Mouse (Mus musculus): ENCODE data around the gene Npat. TPM values are rescaled to one million over a fixed set of nuclear protein-coding genes. Genes with fewer than 3 reads are reported as not detected.

The Npat gene
- polyA plus RNA-seq, 1 experiment from 2014 or later: 24.8 TPM

GRCm38 (mm10) chr9:53572516-53573307 is 35.9 kb downstream of the Npat start:
- WGBS: 94% methylated on average over 7 of the region's 7 CpGs
- no peak overlapping the region for H3K27ac ChIP-seq (replicated peaks; ENCODE audit: low read depth, low read length)

GRCm38 (mm10) chr9:53575721-53576120 is 38.9 kb downstream of the Npat start:
- Histone ChIP-seq H3K36me3 (ENCODE audit: control insufficient read depth, insufficient read depth, low read length) (peaks cover 5% of the 10 kb centered on the region; the same call in 1 of the 2 replicates), H3K9me3 (ENCODE audit: control insufficient read depth, low read length) (no peaks in the 10 kb centered on the region), H3K4me2 (ENCODE audit: low read depth, severe bottlenecking) (no peak overlapping the region), H3K4me3 (ENCODE audit: low read depth, low read length) (no peak overlapping the region), H3K9ac (ENCODE audit: low read length) (no peak overlapping the region), H3K27ac (replicated peaks; ENCODE audit: low read depth, low read length) (no peak overlapping the region), H3K4me1 (ENCODE audit: control insufficient read depth, insufficient read depth, low read length) (no peaks in the 10 kb centered on the region), H3K27me3 (ENCODE audit: control insufficient read depth, insufficient read depth, low read length) (no peaks in the 10 kb centered on the region)
- 94% methylated on average over 5 of the region's 5 CpGs for WGBS
- DNase-seq (ENCODE audit: low spot score) (no peak), ATAC-seq (ENCODE audit: insufficient number of reproducible peaks, low FRiP score, low TSS enrichment, low read depth) (no peak)

More at GRCm38 (mm10) chr9:53572516-53573307, 35.9 kb downstream of the Npat start:
- Histone ChIP-seq H3K36me3 (ENCODE audit: control insufficient read depth, insufficient read depth, low read length) (peaks cover 10% of the 10 kb centered on the region; the same call in 1 of the 2 replicates), H3K9ac (ENCODE audit: low read length) (no peak overlapping the region), H3K4me3 (ENCODE audit: low read depth, low read length) (no peak overlapping the region), H3K27me3 (ENCODE audit: control insufficient read depth, insufficient read depth, low read length) (no peaks in the 10 kb centered on the region), H3K4me1 (ENCODE audit: control insufficient read depth, insufficient read depth, low read length) (no peaks in the 10 kb centered on the region), H3K4me2 (ENCODE audit: low read depth, severe bottlenecking) (no peak overlapping the region), H3K9me3 (ENCODE audit: control insufficient read depth, low read length) (no peaks in the 10 kb centered on the region)
- ATAC-seq (ENCODE audit: insufficient number of reproducible peaks, low FRiP score, low TSS enrichment, low read depth) (no peak), DNase-seq (ENCODE audit: low spot score) (no peak)

- WGBS: 88% methylated on average over 4 of the region's 4 CpGs
- Histone ChIP-seq H3K4me3 (ENCODE audit: low read depth, low read length) (no peak overlapping the region), H3K36me3 (ENCODE audit: control insufficient read depth, insufficient read depth, low read length) (peaks cover 5% of the 10 kb centered on the region; the same call in 1 of the 2 replicates), H3K9ac (ENCODE audit: low read length) (no peak overlapping the region), H3K9me3 (ENCODE audit: control insufficient read depth, low read length) (no peaks in the 10 kb centered on the region), H3K27ac (replicated peaks; ENCODE audit: low read depth, low read length) (no peak overlapping the region), H3K4me2 (ENCODE audit: low read depth, severe bottlenecking) (no peak overlapping the region), H3K4me1 (ENCODE audit: control insufficient read depth, insufficient read depth, low read length) (no peaks in the 10 kb centered on the region), H3K27me3 (ENCODE audit: control insufficient read depth, insufficient read depth, low read length) (no peaks in the 10 kb centered on the region)
- ATAC-seq (ENCODE audit: insufficient number of reproducible peaks, low FRiP score, low TSS enrichment, low read depth) (no peak), DNase-seq (ENCODE audit: low spot score) (no peak)
These were observed 45.0 kb downstream of the Npat start for GRCm38 (mm10) chr9:53581870-53582269.

GRCm38 (mm10) chr9:53594764-53595163 is 57.9 kb downstream of the Npat start:
- no peaks in the 10 kb centered on the region for H3K27me3 ChIP-seq (ENCODE audit: control insufficient read depth, insufficient read depth, low read length)
- DNase-seq (ENCODE audit: low spot score) (peak; percentile 81), ATAC-seq (ENCODE audit: insufficient number of reproducible peaks, low FRiP score, low TSS enrichment, low read depth) (no peak)
- H3K4me2 ChIP-seq (ENCODE audit: low read depth, severe bottlenecking): no peak overlapping the region
- H3K9ac ChIP-seq (ENCODE audit: low read length): no peak overlapping the region
- no peaks in the 10 kb centered on the region for H3K9me3 ChIP-seq (ENCODE audit: control insufficient read depth, low read length)
- H3K4me3 ChIP-seq (ENCODE audit: low read depth, low read length): no peak overlapping the region
- 11% methylated on average over 3 of the region's 3 CpGs for WGBS
- no peak overlapping the region for H3K27ac ChIP-seq (replicated peaks; ENCODE audit: low read depth, low read length)
- H3K36me3 ChIP-seq (ENCODE audit: control insufficient read depth, insufficient read depth, low read length): no peaks in the 10 kb centered on the region
- H3K4me1 ChIP-seq (ENCODE audit: control insufficient read depth, insufficient read depth, low read length): no peaks in the 10 kb centered on the region

GRCm38 (mm10) chr9:53596971-53597600 is 60.2 kb downstream of the Npat start:
- Histone ChIP-seq H3K4me3 (ENCODE audit: low read depth, low read length) (no peak overlapping the region), H3K9me3 (ENCODE audit: control insufficient read depth, low read length) (no peaks in the 10 kb centered on the region), H3K36me3 (ENCODE audit: control insufficient read depth, insufficient read depth, low read length) (no peaks in the 10 kb centered on the region), H3K4me2 (ENCODE audit: low read depth, severe bottlenecking) (no peak overlapping the region), H3K27ac (replicated peaks; ENCODE audit: low read depth, low read length) (no peak overlapping the region), H3K4me1 (ENCODE audit: control insufficient read depth, insufficient read depth, low read length) (no peaks in the 10 kb centered on the region), H3K9ac (ENCODE audit: low read length) (no peak overlapping the region), H3K27me3 (ENCODE audit: control insufficient read depth, insufficient read depth, low read length) (no peaks in the 10 kb centered on the region)
- ATAC-seq (ENCODE audit: insufficient number of reproducible peaks, low FRiP score, low TSS enrichment, low read depth) (no peak), DNase-seq (ENCODE audit: low spot score) (no peak)
- WGBS: 85% methylated on average over 4 of the region's 4 CpGs

GRCm38 (mm10) chr9:53598631-53599030 is 61.8 kb downstream of the Npat start:
- no peak overlapping the region for H3K27ac ChIP-seq (replicated peaks; ENCODE audit: low read depth, low read length)
- no peak overlapping the region for H3K9ac ChIP-seq (ENCODE audit: low read length)
- DNase-seq (ENCODE audit: low spot score): no peak
- ATAC-seq (ENCODE audit: insufficient number of reproducible peaks, low FRiP score, low TSS enrichment, low read depth): no peak
- H3K9me3 ChIP-seq (ENCODE audit: control insufficient read depth, low read length): no peaks in the 10 kb centered on the region
- H3K4me1 ChIP-seq (ENCODE audit: control insufficient read depth, insufficient read depth, low read length): no peaks in the 10 kb centered on the region
- no peaks in the 10 kb centered on the region for H3K36me3 ChIP-seq (ENCODE audit: control insufficient read depth, insufficient read depth, low read length)
- H3K4me2 ChIP-seq (ENCODE audit: low read depth, severe bottlenecking): no peak overlapping the region
- WGBS: 80% methylated on average over 6 of the region's 6 CpGs
- no peak overlapping the region for H3K4me3 ChIP-seq (ENCODE audit: low read depth, low read length)
- H3K27me3 ChIP-seq (ENCODE audit: control insufficient read depth, insufficient read depth, low read length): no peaks in the 10 kb centered on the region

GRCm38 (mm10) chr9:53601541-53601940 is 64.7 kb downstream of the Npat start:
- ATAC-seq (ENCODE audit: insufficient number of reproducible peaks, low FRiP score, low TSS enrichment, low read depth): no peak
- Histone ChIP-seq H3K27me3 (ENCODE audit: control insufficient read depth, insufficient read depth, low read length) (no peaks in the 10 kb centered on the region), H3K4me2 (ENCODE audit: low read depth, severe bottlenecking) (no peak overlapping the region), H3K9me3 (ENCODE audit: control insufficient read depth, low read length) (no peaks in the 10 kb centered on the region), H3K4me1 (ENCODE audit: control insufficient read depth, insufficient read depth, low read length) (no peaks in the 10 kb centered on the region), H3K9ac (ENCODE audit: low read length) (no peak overlapping the region), H3K27ac (replicated peaks; ENCODE audit: low read depth, low read length) (no peak overlapping the region), H3K36me3 (ENCODE audit: control insufficient read depth, insufficient read depth, low read length) (no peaks in the 10 kb centered on the region), H3K4me3 (ENCODE audit: low read depth, low read length) (no peak overlapping the region)
- 97% methylated on average over 2 of the region's 2 CpGs for WGBS
- DNase-seq (ENCODE audit: low spot score): no peak

GRCm38 (mm10) chr9:53603384-53603783 is 66.5 kb downstream of the Npat start:
- H3K27me3 ChIP-seq (ENCODE audit: control insufficient read depth, insufficient read depth, low read length): no peaks in the 10 kb centered on the region
- 84% methylated on average over 1 of the region's 1 CpGs for WGBS
- H3K4me1 ChIP-seq (ENCODE audit: control insufficient read depth, insufficient read depth, low read length): no peaks in the 10 kb centered on the region
- no peak overlapping the region for H3K9ac ChIP-seq (ENCODE audit: low read length)
- no peak overlapping the region for H3K4me3 ChIP-seq (ENCODE audit: low read depth, low read length)
- no peaks in the 10 kb centered on the region for H3K36me3 ChIP-seq (ENCODE audit: control insufficient read depth, insufficient read depth, low read length)
- no peak for ATAC-seq (ENCODE audit: insufficient number of reproducible peaks, low FRiP score, low TSS enrichment, low read depth)
- no peak overlapping the region for H3K4me2 ChIP-seq (ENCODE audit: low read depth, severe bottlenecking)
- H3K9me3 ChIP-seq (ENCODE audit: control insufficient read depth, low read length): no peaks in the 10 kb centered on the region
- no peak for DNase-seq (ENCODE audit: low spot score)
- no peak overlapping the region for H3K27ac ChIP-seq (replicated peaks; ENCODE audit: low read depth, low read length)

Measured in limb, embryonic 11.5 days (tissue).